Mouse (Mus musculus): ENCODE data around the gene Git1. TPM values are rescaled to one million over a fixed set of nuclear protein-coding genes. Genes with fewer than 3 reads are reported as not detected.
A peak's percentile ranks its signal among the peaks of the same experiment; 100 is the strongest.

Gene Git1
- total and polyA plus RNA-seq, 2 experiments: 2.8 to 11.2 TPM

DNA sequence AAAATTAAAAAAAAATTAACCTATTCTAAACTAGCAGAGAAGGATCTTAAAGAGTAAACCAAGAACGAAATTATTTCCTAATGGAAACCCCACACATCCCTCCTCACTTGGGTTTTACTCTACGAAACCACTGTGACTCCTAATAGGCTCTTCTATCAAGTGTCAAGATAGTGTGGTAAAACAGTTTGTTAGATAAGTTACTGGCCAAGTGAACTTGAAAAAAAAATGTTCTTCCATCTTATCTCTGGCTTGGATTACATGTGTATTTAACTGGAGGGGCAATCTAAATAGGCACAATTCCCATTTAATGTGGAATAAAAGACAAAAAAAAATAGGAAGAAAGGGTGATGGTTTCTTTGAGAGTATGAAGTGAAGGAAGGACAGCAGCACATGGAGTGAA lies 37.5 kb downstream of the Git1 start:
- no peaks in the 10 kb centered on the region for H3K79me2 ChIP-seq (ENCODE audit: control insufficient read depth, insufficient read depth, low read length)
- 94% methylated on average over 2 of the region's 2 CpGs for WGBS
- peaks cover 7% of the 10 kb centered on the region for H3K36me3 ChIP-seq (ENCODE audit: control insufficient read depth, insufficient read depth, low read length)
- DNase-seq (ENCODE audit: extremely low read depth, low read depth, low spot score): no peak
- TF ChIP-seq POLR2A (IDR thresholded peaks at IDR 0.05; ENCODE audit: extremely low read depth, insufficient read depth, low read length): no peak
- no peak for TF ChIP-seq CTCF (IDR thresholded peaks at IDR 0.05; ENCODE audit: low read depth, low read length)
- H3K9ac ChIP-seq (ENCODE audit: low read depth, low read length): no peak overlapping the region
- H3K4me1 ChIP-seq (ENCODE audit: control insufficient read depth, insufficient read depth, low read length): no peaks in the 10 kb centered on the region
- no peak overlapping the region for H3K27ac ChIP-seq (replicated peaks; ENCODE audit: insufficient read depth, low read depth, low read length)
- no peak overlapping the region for H3K4me3 ChIP-seq (ENCODE audit: insufficient read depth, low read depth, low read length)
- no peaks in the 10 kb centered on the region for H3K27me3 ChIP-seq (ENCODE audit: control insufficient read depth, insufficient read depth, low read length)

DNA sequence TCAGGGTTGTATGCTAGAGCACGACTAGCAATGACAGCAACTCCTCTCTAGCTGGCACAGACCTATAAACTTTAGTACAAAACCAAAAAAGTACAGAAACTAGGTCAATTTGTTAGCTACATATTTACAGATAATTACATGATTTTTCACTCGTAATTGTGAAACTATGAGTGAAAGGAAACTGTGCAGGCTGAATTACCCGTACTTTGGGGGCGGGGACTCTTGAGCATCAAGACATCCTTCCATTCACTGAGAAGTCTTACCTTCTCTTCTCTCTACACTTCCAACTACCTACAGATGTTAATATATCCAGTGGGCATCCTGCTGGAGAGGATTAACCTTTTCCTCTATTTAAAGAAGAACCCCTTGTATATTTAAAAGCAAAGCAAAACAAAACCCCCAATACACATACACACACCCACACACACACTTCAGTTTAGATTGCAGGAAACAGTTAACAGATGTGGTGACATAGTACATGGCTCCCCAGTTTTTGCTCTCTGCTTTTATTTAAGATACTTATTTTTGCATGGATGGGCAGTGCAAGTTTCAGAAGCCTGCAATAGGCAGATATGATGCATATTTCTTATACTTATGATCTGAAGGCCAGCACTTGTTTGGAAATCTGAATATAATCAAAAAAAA lies 39.0 kb downstream of the Git1 start:
- H3K27ac ChIP-seq (replicated peaks; ENCODE audit: insufficient read depth, low read depth, low read length): no peak overlapping the region
- WGBS: 69% methylated on average over 4 of the region's 4 CpGs
- no peak for DNase-seq (ENCODE audit: extremely low read depth, low read depth, low spot score)
- no peak overlapping the region for H3K9ac ChIP-seq (ENCODE audit: low read depth, low read length)
- no peaks in the 10 kb centered on the region for H3K4me1 ChIP-seq (ENCODE audit: control insufficient read depth, insufficient read depth, low read length)
- TF ChIP-seq POLR2A (IDR thresholded peaks at IDR 0.05; ENCODE audit: extremely low read depth, insufficient read depth, low read length) (no peak), CTCF (IDR thresholded peaks at IDR 0.05; ENCODE audit: low read depth, low read length) (no peak)
- H3K79me2 ChIP-seq (ENCODE audit: control insufficient read depth, insufficient read depth, low read length): no peaks in the 10 kb centered on the region
- H3K4me3 ChIP-seq (ENCODE audit: insufficient read depth, low read depth, low read length): no peak overlapping the region
- no peaks in the 10 kb centered on the region for H3K27me3 ChIP-seq (ENCODE audit: control insufficient read depth, insufficient read depth, low read length)
- peaks cover 14% of the 10 kb centered on the region for H3K36me3 ChIP-seq (ENCODE audit: control insufficient read depth, insufficient read depth, low read length)

DNA sequence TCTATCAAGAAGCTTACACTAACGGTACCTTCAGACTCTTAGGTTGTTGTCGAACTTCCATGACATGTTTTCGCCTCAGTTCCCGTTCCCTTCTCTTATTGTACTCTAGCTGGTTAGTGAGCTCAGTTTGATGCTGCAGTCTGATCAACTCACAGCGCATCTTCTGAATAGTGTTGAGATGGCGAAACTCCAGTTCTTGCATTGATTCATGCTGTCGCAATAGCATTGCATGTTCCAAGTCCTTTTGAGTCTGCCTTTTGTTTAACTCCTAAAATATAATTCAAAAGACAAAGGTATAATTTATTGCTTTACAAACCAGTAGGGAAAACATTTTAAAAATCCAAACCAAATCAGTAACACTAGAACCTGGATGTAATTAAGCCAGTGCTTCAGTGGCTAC lies 51.9 kb downstream of the Git1 start:
- no peak overlapping the region for H3K4me3 ChIP-seq (ENCODE audit: insufficient read depth, low read depth, low read length)
- no peaks in the 10 kb centered on the region for H3K27me3 ChIP-seq (ENCODE audit: control insufficient read depth, insufficient read depth, low read length)
- no peak overlapping the region for H3K27ac ChIP-seq (replicated peaks; ENCODE audit: insufficient read depth, low read depth, low read length)
- peaks cover 60% of the 10 kb centered on the region for H3K36me3 ChIP-seq (ENCODE audit: control insufficient read depth, insufficient read depth, low read length)
- no peaks in the 10 kb centered on the region for H3K4me1 ChIP-seq (ENCODE audit: control insufficient read depth, insufficient read depth, low read length)
- H3K79me2 ChIP-seq (ENCODE audit: control insufficient read depth, insufficient read depth, low read length): no peaks in the 10 kb centered on the region
- no peak overlapping the region for H3K9ac ChIP-seq (ENCODE audit: low read depth, low read length)
- 56% methylated on average over 7 of the region's 7 CpGs for WGBS
- no peak for TF ChIP-seq POLR2A (IDR thresholded peaks at IDR 0.05; ENCODE audit: extremely low read depth, insufficient read depth, low read length)
- TF ChIP-seq CTCF (IDR thresholded peaks at IDR 0.05; ENCODE audit: low read depth, low read length): no peak
- peak; percentile 78 for DNase-seq (ENCODE audit: extremely low read depth, low read depth, low spot score)

Other genes starting within 250 kb of the Git1 start
- 0.07 and 0.09 TPM in 2 replicates for gene Coro6, start 31.2 kb upstream of the Git1 start, total RNA-seq (2014; rRNA removed)
- 0.16 and 0.19 TPM in 2 replicates for gene Coro6, start 31.2 kb upstream of the Git1 start, polyA plus RNA-seq (2012; rRNA removed)
- gene Ankrd13b, start 3.9 kb upstream of the Git1 start, total RNA-seq (2014; rRNA removed): 0.37 and 0.67 TPM in 2 replicates
- gene Ankrd13b, start 3.9 kb upstream of the Git1 start, polyA plus RNA-seq (2012; rRNA removed): 4.8 and 8.0 TPM in 2 replicates
- 43.0 and 44.8 TPM in 2 replicates for gene Abhd15, start 21.6 kb downstream of the Git1 start, total RNA-seq (2014; rRNA removed)
- 32.7 and 55.6 TPM in 2 replicates for gene Abhd15, start 21.6 kb downstream of the Git1 start, polyA plus RNA-seq (2012; rRNA removed)
- 1.5 and 1.6 TPM in 2 replicates for gene Trp53i13, start 22.4 kb downstream of the Git1 start, total RNA-seq (2014; rRNA removed)
- 5.8 and 6.2 TPM in 2 replicates for gene Trp53i13, start 22.4 kb downstream of the Git1 start, polyA plus RNA-seq (2012; rRNA removed)
- not detected in 2 replicates for gene Gm10392, start 25.6 kb downstream of the Git1 start, total RNA-seq (2014; rRNA removed)
- not detected in 2 replicates for gene Gm10392, start 25.6 kb downstream of the Git1 start, polyA plus RNA-seq (2012; rRNA removed)
- 23.0 and 24.6 TPM in 2 replicates for gene Taok1, start 114.3 kb downstream of the Git1 start, total RNA-seq (2014; rRNA removed)
- 2.5 and 2.6 TPM in 2 replicates for gene Taok1, start 114.3 kb downstream of the Git1 start, polyA plus RNA-seq (2012; rRNA removed)
- gene Nufip2, start 192.6 kb downstream of the Git1 start, total RNA-seq (2014; rRNA removed): 21.7 and 25.0 TPM in 2 replicates
- gene Nufip2, start 192.6 kb downstream of the Git1 start, polyA plus RNA-seq (2012; rRNA removed): 5.4 and 8.3 TPM in 2 replicates
- gene Cryba1, start 231.7 kb downstream of the Git1 start, total RNA-seq (2014; rRNA removed): not detected in 2 replicates
- gene Cryba1, start 231.7 kb downstream of the Git1 start, polyA plus RNA-seq (2012; rRNA removed): not detected in 2 replicates

All from liver, adult 2 months (tissue).